Mouse (Mus musculus): ENCODE results near the gene Sbno2.

Sbno2 gene

GRCm38 (mm10) chr10:80092690-80093089, 12.7 kb downstream of the Sbno2 start:
- DNase-seq (ENCODE audit: low spot score in 2 of 2), result no peak

GRCm38 (mm10) chr10:80091527-80091926, 13.8 kb downstream of the Sbno2 start:
- DNase-seq (ENCODE audit: low spot score in 2 of 2), result no peak

- DNase-seq (ENCODE audit: low spot score in 2 of 2), result no peak
Measured at GRCm38 (mm10) chr10:80089146-80089545, 16.2 kb downstream of the Sbno2 start.

GRCm38 (mm10) chr10:80087483-80087882, 17.9 kb downstream of the Sbno2 start:
- DNase-seq (ENCODE audit: low spot score in 2 of 2), result no peak

GRCm38 (mm10) chr10:80086847-80087246, 18.5 kb downstream of the Sbno2 start:
- DNase-seq (ENCODE audit: low spot score in 2 of 2), result no peak

GRCm38 (mm10) chr10:80084817-80085487, 20.4 kb downstream of the Sbno2 start:
- no peak for DNase-seq (ENCODE audit: low spot score in 2 of 2)

- peak; percentile 63 to 66 for DNase-seq (ENCODE audit: low spot score in 2 of 2)
Measured at GRCm38 (mm10) chr10:80081075-80081474, 24.3 kb downstream of the Sbno2 start.

- DNase-seq (ENCODE audit: low spot score in 2 of 2), result peak; percentile 60 to 61
Measured at GRCm38 (mm10) chr10:80080396-80081070, 24.8 kb downstream of the Sbno2 start.

GRCm38 (mm10) chr10:80078366-80078765, 27.0 kb downstream of the Sbno2 start:
- no peak for DNase-seq (ENCODE audit: low spot score in 2 of 2)

GRCm38 (mm10) chr10:80077312-80077711, 28.1 kb downstream of the Sbno2 start:
- no peak for DNase-seq (ENCODE audit: low spot score in 2 of 2)

- no peak for DNase-seq (ENCODE audit: low spot score in 2 of 2)
Measured at GRCm38 (mm10) chr10:80076386-80076785, 29.0 kb downstream of the Sbno2 start.

- no peak for DNase-seq (ENCODE audit: low spot score in 2 of 2)
Measured at GRCm38 (mm10) chr10:80075924-80076323, 29.4 kb downstream of the Sbno2 start.

GRCm38 (mm10) chr10:80074813-80075601, 30.4 kb downstream of the Sbno2 start:
- DNase-seq (ENCODE audit: low spot score in 2 of 2), result peak; percentile 60 to 74

- DNase-seq (ENCODE audit: low spot score in 2 of 2), result no peak
Measured at GRCm38 (mm10) chr10:80072623-80073489, 32.5 kb downstream of the Sbno2 start.

- no peak for DNase-seq (ENCODE audit: low spot score in 2 of 2)
Measured at GRCm38 (mm10) chr10:80071516-80071900, 33.9 kb downstream of the Sbno2 start.

- DNase-seq (ENCODE audit: low spot score in 2 of 2), result peak; percentile 38 to 50
Measured at GRCm38 (mm10) chr10:80070837-80071515, 34.4 kb downstream of the Sbno2 start.

GRCm38 (mm10) chr10:80069948-80070450, 35.4 kb downstream of the Sbno2 start:
- no peak for DNase-seq (ENCODE audit: low spot score in 2 of 2)

- DNase-seq (ENCODE audit: low spot score in 2 of 2), result no peak
Measured at GRCm38 (mm10) chr10:80069251-80069650, 36.1 kb downstream of the Sbno2 start.

- no peak for DNase-seq (ENCODE audit: low spot score in 2 of 2)
Measured at GRCm38 (mm10) chr10:80063877-80064650, 41.3 kb downstream of the Sbno2 start.

GRCm38 (mm10) chr10:80063104-80063503, 42.3 kb downstream of the Sbno2 start:
- no peak for DNase-seq (ENCODE audit: low spot score in 2 of 2)

All from spleen, postnatal 14 days (tissue).